Mouse (Mus musculus): Measurements from ENCODE around the gene Ccr4.

DNA sequence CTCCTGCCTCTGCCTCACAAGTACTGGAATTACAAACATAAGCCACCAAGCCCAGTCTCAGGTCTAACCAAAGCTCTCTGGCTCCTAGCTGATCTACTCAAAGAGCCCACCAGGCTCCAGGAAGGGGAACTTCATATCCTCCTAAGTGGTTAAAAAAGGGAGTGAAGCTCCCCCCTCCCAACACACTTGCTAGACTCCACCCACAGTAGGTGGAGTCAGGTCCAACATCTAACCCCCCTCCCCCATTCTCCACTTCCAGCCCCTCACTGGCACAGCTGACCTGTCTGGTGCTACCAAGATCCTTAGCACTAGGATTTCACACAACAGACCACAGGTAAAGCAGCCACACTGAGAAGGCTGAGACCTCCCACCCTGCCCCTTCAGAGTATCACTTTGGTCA, 49.1 kb upstream of the Ccr4 start:
- TF ChIP-seq EP300 (IDR thresholded peaks at IDR 0.05; ENCODE audit: low read depth), result no peak
- TF ChIP-seq CTCF (IDR thresholded peaks at IDR 0.05; ENCODE audit: low read depth), result no peak

All from liver, postnatal 0 days (tissue).